Mouse (Mus musculus) stomach, embryonic 16.5 days (tissue): ENCODE measurements around the gene Gm28047. TPM values are rescaled to one million over a fixed set of nuclear protein-coding genes. Genes with fewer than 3 reads are reported as not detected.
"Not testable (repeated sequence)": the region's sequence is repeated elsewhere in the genome, so short reads cannot be mapped to it uniquely, and the experiment has no call there.

Experiments used
- ATAC-seq: fragments of 200-750 bp; cut with Nextera tagmentation; 2 replicates; pipeline ENCODE4 v1.8.0; 2017; ENCODE audit warnings: moderate number of reproducible peaks, moderate TSS enrichment; ENCODE audit not compliant: insufficient read depth, low FRiP score
- H3K27ac ChIP-seq: fragments of 300-500 bp; sonication (generic); 2 replicates; pipeline ENCODE4 v1.5.1; 2014; ENCODE audit warnings: low read length
- H3K27me3 ChIP-seq: fragments of 300-500 bp; sonication (generic); 2 replicates; pipeline ENCODE4 v1.6.1; 2014; ENCODE audit warnings: low read length, control low read depth, mixed read lengths; ENCODE audit not compliant: control insufficient read depth, insufficient read depth
- H3K36me3 ChIP-seq: fragments of 300-500 bp; sonication (generic); 2 replicates; pipeline ENCODE4 v1.6.1; 2014; ENCODE audit warnings: low read length; ENCODE audit not compliant: control insufficient read depth, insufficient read depth
- H3K4me1 ChIP-seq: fragments of 300-500 bp; sonication (generic); 2 replicates; pipeline ENCODE4 v1.6.1; 2014; ENCODE audit warnings: low read length, control low read depth, mixed read lengths; ENCODE audit not compliant: control insufficient read depth, insufficient read depth
- H3K4me2 ChIP-seq: fragments of 300-500 bp; sonication (generic); 2 replicates; pipeline ENCODE4 v1.6.1; 2014; ENCODE audit warnings: low read depth, low read length, mixed read lengths
- H3K4me3 ChIP-seq: fragments of 300-500 bp; sonication (generic); replicated peaks from 2 replicates; pipeline ENCODE4 v1.5.1; 2014; ENCODE audit warnings: mild to moderate bottlenecking, low read length
- H3K9ac ChIP-seq: fragments of 300-500 bp; sonication (generic); 2 replicates; pipeline ENCODE4 v1.6.1; 2014; ENCODE audit warnings: low read length
- H3K9me3 ChIP-seq: fragments of 300-500 bp; sonication (generic); replicated peaks from 2 replicates; pipeline ENCODE4 v1.6.1; 2016; ENCODE audit warnings: low read length, control low read depth; ENCODE audit not compliant: control insufficient read depth
- WGBS: fragments of 180-500 bp; shearing (Covaris S2); extraction: QIAGEN DNeasy Blood & Tissue Kit; methylation state at CpG from one replicate; pipeline ENCODE4 v1.1.7; 2014; 5-methylcytosine and 5-hydroxymethylcytosine counted together
- polyA plus RNA-seq: library from polyadenylated mRNA; unstranded; fragments of >200 nt; fragmentation: Nextera tagmentation; extraction: Ambion mirVana; gene quantifications from 2 replicates; pipeline ENCODE4 v1.2.1, GENCODE M21; 2015

Gm28047 gene
- polyA plus RNA-seq, 1 experiment from 2014 or later = not detected

DNA sequence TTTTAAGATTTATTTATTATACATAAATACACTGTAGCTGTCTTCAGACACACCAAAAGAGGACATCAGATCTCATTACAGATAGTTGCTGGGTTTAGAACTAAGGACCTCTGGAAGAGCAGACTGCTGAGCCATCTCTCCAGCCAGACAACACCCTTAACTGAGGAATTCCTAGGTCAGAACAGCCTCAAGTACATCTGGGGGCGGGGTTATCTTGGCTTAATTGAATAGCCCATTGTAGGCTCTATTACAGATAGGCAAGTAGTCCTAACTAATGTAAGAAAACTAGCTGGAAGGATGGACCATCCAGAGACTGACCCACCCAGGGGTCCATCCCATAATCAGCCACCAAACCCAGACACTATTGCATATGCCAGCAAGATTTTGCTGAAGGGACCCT is 16.3 kb downstream of the Gm28047 start:
- 79% methylated on average over 1 of the region's 1 CpGs for WGBS
- H3K27ac ChIP-seq, H3K9me3 ChIP-seq, H3K36me3 ChIP-seq, H3K27me3 ChIP-seq, H3K9ac ChIP-seq, ATAC-seq, H3K4me3 ChIP-seq, H3K4me1 ChIP-seq, H3K4me2 ChIP-seq: not testable (repeated sequence)

DNA sequence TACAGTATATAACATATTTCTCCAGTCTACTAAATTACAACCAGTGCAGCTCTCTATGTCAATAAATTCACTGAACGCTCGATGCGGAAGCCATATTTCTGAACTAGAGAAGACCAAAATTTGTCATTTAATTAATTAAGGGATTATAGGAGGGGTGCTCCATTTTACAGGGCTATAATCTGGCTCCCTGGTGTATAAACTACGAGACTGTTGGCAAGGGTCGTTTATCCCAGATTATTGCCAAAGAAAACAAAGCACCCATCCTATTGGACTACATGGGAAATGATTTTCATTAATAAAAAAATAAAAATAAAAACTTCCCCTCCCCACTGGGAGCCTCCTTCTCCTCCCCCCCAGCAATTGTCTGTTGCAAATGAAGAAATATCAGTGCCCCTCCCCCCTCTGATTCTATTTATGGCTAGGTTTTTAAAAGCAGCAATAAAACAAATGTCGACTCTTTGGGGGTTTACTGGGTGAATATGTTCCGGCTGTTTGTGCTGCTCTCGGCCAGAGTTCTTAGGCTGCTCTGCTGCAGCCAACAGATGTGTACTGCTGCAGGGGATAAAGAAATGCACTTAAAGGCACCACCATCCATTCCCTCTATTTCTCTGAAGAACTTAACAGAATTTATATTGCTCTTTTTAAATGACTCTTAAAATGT is 30.7 kb downstream of the Gm28047 start:
- Histone ChIP-seq H3K9me3 (no peaks in the 10 kb centered on the region), H3K27ac (0 out of 2 replicates have a peak overlapping the region, but pooled peaks have one; percentile 19), H3K4me1 (peaks cover 7% of the 10 kb centered on the region), H3K36me3 (no peaks in the 10 kb centered on the region; the same call in none of the 2 replicates), H3K9ac (no peak overlapping the region), H3K4me2 (peak overlapping the region; percentile 20), H3K27me3 (no peaks in the 10 kb centered on the region), H3K4me3 (no peak overlapping the region)
- no peak for ATAC-seq
- WGBS = 39% methylated on average over 8 of the region's 8 CpGs

DNA sequence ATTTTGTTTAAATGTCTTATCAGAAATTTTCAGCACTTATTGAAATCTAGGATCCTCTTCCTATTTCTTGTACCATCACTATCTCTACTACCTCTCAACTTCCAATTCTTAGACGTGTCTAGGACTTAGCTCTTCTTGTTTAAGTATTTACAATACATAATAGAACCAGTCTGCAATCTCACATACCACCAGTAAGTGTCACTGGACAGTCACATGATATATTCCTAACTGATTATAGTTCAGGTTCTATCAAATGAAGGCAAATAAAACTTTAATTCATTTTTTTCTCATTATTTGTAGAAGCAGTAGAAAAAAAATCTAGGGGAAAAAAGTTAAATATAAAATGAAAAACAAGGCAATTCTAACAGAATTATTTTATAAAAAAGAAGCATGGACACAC is 32.2 kb downstream of the Gm28047 start:
- Histone ChIP-seq H3K36me3 (no peaks in the 10 kb centered on the region; the same call in none of the 2 replicates), H3K9me3 (no peaks in the 10 kb centered on the region), H3K27ac (no peak overlapping the region), H3K27me3 (no peaks in the 10 kb centered on the region), H3K9ac (no peak overlapping the region), H3K4me2 (no peak overlapping the region), H3K4me1 (peaks cover 7% of the 10 kb centered on the region), H3K4me3 (no peak overlapping the region)
- no peak for ATAC-seq
- WGBS = 34% methylated on average over 1 of the region's 1 CpGs

DNA sequence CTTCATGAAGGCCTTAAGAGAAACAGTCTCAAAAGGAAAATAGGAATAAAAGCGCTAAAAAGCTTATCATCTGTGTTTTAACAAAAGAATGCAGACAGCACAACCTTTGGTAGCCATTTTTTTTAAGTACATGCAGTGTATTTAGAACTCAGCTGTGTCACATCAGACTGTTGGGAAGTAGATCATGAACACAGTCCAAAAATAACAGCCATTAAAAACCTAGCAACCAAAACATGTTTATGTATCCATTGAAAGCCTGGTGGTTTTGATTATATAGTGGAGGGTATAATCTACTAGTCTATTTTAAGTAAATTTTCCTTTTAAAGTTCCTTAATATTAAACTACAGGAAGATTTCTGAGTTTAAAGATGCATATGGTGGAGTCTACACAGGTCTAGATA is 34.3 kb downstream of the Gm28047 start:
- Histone ChIP-seq H3K4me1 (peaks cover 7% of the 10 kb centered on the region), H3K4me2 (no peak overlapping the region), H3K27me3 (no peaks in the 10 kb centered on the region), H3K9ac (no peak overlapping the region), H3K27ac (no peak overlapping the region), H3K4me3 (no peak overlapping the region), H3K36me3 (no peaks in the 10 kb centered on the region; the same call in none of the 2 replicates), H3K9me3 (no peaks in the 10 kb centered on the region)
- 79% methylated on average over 1 of the region's 1 CpGs for WGBS
- no peak for ATAC-seq

DNA sequence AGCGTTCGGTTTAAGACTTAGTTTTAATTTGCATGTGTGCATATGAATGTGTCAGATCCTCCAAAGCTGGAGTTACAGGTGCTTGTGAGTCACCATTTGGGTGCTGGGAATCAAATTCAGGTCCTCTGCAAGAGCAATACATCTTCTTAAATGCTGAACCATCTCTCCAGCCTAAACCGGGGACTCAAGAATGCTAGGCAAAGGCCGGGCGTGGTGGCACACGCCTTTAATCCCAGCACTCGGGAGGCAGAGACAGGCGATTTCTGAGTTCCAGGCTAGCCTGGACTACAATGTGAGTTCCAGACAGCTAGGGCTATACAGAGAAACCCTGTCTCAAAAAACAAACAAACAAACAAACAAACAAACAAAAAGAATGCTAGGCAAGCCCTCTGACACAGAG is 35.0 kb downstream of the Gm28047 start:
- no peaks in the 10 kb centered on the region for H3K27me3 ChIP-seq
- H3K27ac ChIP-seq = no peak overlapping the region
- no peaks in the 10 kb centered on the region for H3K9me3 ChIP-seq
- no peak overlapping the region for H3K9ac ChIP-seq
- peaks cover 4% of the 10 kb centered on the region for H3K4me1 ChIP-seq
- no peaks in the 10 kb centered on the region; the same call in none of the 2 replicates for H3K36me3 ChIP-seq
- H3K4me2 ChIP-seq = no peak overlapping the region
- WGBS = 91% methylated on average over 8 of the region's 8 CpGs
- no peak overlapping the region for H3K4me3 ChIP-seq
- ATAC-seq = no peak

DNA sequence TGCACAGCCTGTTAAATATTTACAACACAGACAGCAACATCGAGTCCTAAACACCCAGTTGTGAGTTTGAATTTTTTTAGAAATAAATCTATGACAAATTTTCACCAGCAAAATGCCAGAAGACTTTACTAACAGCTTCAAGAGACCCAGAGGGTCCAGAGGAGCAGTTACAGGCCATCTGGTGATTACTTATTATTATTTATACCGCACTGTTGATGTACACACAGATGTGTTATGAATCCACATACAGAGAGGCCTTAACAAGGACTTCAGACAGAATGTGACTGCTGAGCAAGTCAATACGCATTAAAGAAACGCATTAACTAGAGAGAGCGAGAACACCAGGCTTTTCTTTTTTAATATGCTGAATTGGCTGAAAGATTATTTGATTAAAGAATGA is 39.4 kb downstream of the Gm28047 start:
- ATAC-seq = no peak
- Histone ChIP-seq H3K9ac (no peak overlapping the region), H3K4me2 (no peak overlapping the region), H3K36me3 (no peaks in the 10 kb centered on the region; the same call in 1 of the 2 replicates), H3K27me3 (no peaks in the 10 kb centered on the region), H3K4me1 (no peaks in the 10 kb centered on the region), H3K4me3 (no peak overlapping the region), H3K9me3 (no peaks in the 10 kb centered on the region), H3K27ac (no peak overlapping the region)
- WGBS = 64% methylated on average over 5 of the region's 5 CpGs

DNA sequence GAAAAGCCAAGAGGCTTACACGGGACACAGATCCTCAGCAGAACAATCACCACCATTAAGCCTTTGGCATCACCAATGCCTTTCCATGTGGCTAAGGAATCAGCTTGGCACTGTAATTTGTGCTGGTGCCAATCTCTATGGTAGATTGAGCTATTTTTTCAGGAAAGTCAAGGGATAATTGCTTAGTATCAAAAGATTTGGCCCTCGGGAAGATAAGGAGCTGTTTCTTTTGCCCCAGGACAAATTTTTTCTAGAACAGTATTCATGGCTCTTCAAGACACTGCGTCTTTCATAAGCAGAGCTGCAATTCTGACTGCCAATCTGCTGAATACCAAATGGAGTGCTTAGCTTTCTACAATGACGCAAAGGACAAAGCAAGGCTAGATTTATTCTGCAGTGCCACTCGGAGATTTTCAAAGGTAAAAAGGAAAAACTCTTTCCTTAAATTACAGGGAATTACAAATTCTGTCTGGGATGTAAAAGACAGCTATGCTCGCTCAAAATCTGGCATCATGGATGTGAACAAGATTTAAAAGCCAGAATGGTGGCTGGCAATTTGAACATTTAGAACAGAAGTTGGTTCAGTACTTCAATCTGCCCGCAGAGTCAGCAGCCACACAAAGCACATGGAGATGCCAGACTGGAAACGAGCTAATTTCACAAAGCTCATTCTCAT is 41.0 kb downstream of the Gm28047 start:
- Histone ChIP-seq H3K4me2 (no peak overlapping the region), H3K4me1 (no peaks in the 10 kb centered on the region), H3K9ac (no peak overlapping the region), H3K4me3 (no peak overlapping the region), H3K27ac (no peak overlapping the region), H3K27me3 (no peaks in the 10 kb centered on the region), H3K36me3 (no peaks in the 10 kb centered on the region), H3K9me3 (no peaks in the 10 kb centered on the region)
- ATAC-seq = no peak
- WGBS = 75% methylated on average over 8 of the region's 8 CpGs

DNA sequence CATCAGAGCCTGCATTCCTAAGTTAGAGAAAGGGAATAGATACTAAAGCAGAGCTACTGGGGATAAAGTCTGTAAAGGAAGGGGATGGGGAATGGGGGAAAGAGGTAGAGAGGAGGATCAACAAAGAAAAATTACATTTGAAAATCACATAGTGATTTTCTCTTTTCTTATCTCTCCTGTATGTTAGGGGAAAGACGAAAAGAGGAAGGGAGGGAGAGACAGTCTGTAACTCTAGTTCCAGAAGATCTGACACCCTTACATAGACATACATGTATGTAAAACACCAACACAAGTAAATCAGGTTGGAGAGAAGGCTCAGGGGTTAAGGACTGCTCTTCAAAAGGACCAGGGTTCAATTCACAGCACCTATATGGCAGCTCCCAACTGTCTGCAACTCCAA is 43.7 kb downstream of the Gm28047 start:
- Histone ChIP-seq H3K36me3 (no peaks in the 10 kb centered on the region), H3K9me3 (no peaks in the 10 kb centered on the region), H3K27me3 (no peaks in the 10 kb centered on the region), H3K4me1 (0 out of 2 replicates have a peak, but pooled peaks cover 3% of the 10 kb centered on the region), H3K27ac (no peak overlapping the region), H3K9ac (no peak overlapping the region), H3K4me2 (no peak overlapping the region), H3K4me3 (no peak overlapping the region)
- WGBS = 86% methylated on average over 1 of the region's 1 CpGs
- ATAC-seq = no peak

DNA sequence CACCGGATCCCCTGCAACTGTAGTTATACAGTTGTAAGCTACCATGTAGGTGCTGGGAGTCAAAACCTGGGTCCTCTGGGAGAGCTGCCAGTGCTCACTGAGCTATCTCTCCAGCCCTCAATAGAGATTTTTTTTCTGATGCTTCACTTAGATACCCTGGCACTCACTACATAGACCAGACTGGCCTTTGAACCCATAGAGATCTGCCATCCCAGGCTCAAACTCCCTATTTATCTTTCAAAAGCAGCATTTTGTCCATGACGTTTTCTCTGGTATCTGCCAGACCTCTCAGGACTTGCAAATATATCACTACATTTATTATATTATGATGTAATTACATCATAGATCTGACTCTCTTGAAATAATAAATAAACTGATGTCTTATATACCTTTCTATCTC is 46.5 kb downstream of the Gm28047 start:
- 80% methylated on average over 2 of the region's 2 CpGs for WGBS
- no peak for ATAC-seq
- no peak overlapping the region for H3K4me2 ChIP-seq

More for the DNA sequence above, 46.5 kb downstream of the Gm28047 start:
- no peak overlapping the region for H3K9ac ChIP-seq
- no peaks in the 10 kb centered on the region for H3K9me3 ChIP-seq
- H3K27me3 ChIP-seq = no peaks in the 10 kb centered on the region
- 0 out of 2 replicates have a peak, but pooled peaks cover 3% of the 10 kb centered on the region for H3K4me1 ChIP-seq
- no peak overlapping the region for H3K4me3 ChIP-seq
- no peak overlapping the region for H3K27ac ChIP-seq
- H3K36me3 ChIP-seq = no peaks in the 10 kb centered on the region
